Mouse (Mus musculus) erythroblast, embryonic 14.5 days (primary cell): ENCODE results near the gene Mymx.

Source experiments
- GATA1 ChIP-seq: IDR thresholded peaks from 2 replicates; pipeline ENCODE4 v1.6.1; 2012; ENCODE audit warnings: low read length, inconsistent platforms, mixed read lengths
- TAL1 ChIP-seq: IDR thresholded peaks from 3 replicates; pipeline ENCODE4 v1.6.1; 2012; ENCODE audit warnings: low read length, inconsistent platforms, mixed read lengths

GRCm38 (mm10) chr17:45602984-45603383, 1.1 kb upstream of the Mymx start:
- TF ChIP-seq TAL1 (no peak), GATA1 (no peak)
